17 mouse cellular contexts compared by ENCODE assay signal in genomic region chr2:101300106-101300505, GRCm38 (mm10).
"Had no signal": no experiment of that assay in that cellular context is flagged by ENCODE, and none has a peak within 500 bp of the region (broad histone marks: within the 10 kb centered on the region; RNA-seq: fewer than 3 reads in every experiment).

No protein-coding gene starts in this region.

- H3K4me3 ChIP-seq: neural tube, embryonic 12.5 days; neural tube, embryonic 13.5 days; neural tube, embryonic 15.5 days; stomach, embryonic 15.5 days had no signal

- H3K27ac ChIP-seq: neural tube, embryonic 12.5 days; neural tube, embryonic 13.5 days; neural tube, embryonic 15.5 days; stomach, embryonic 15.5 days; stomach, postnatal 0 days had no signal

- DNase-seq: retina, postnatal 1 day; right cerebral cortex, adult 18-20 months; right cerebral cortex, postnatal 14 days; right cerebral cortex, postnatal 25 days; right cerebral cortex, postnatal 4 days; spleen, adult 18-20 months; thymus, adult 18-20 months; thymus, adult 2 months; thymus, postnatal 14 days; thymus, postnatal 25 days; thymus, postnatal 36 days; thymus, postnatal 4 days had no signal
